Mouse (Mus musculus): ENCODE results near the gene Gkap1. TPM values are rescaled to one million over a fixed set of nuclear protein-coding genes. Genes with fewer than 3 reads are reported as not detected.

Gene Gkap1
- polyA plus RNA-seq, 1 experiment from 2014 or later = 21.3 TPM

GRCm38 (mm10) chr13:58197211-58197610, 78.3 kb downstream of the Gkap1 start:
- Histone ChIP-seq H3K4me2 (ENCODE audit: low read length) (no peak overlapping the region), H3K4me1 (replicated peaks; ENCODE audit: control insufficient read depth, insufficient read depth, low read length) (no peaks in the 10 kb centered on the region), H3K9ac (replicated peaks; ENCODE audit: low read depth, low read length) (no peak overlapping the region), H3K36me3 (ENCODE audit: control insufficient read depth, insufficient read depth) (peaks cover 15% of the 10 kb centered on the region), H3K9me3 (ENCODE audit: control insufficient read depth, low read length) (no peaks in the 10 kb centered on the region), H3K4me3 (replicated peaks; ENCODE audit: low read length) (no peak overlapping the region), H3K27me3 (replicated peaks; ENCODE audit: control insufficient read depth, insufficient read depth, low read length) (no peaks in the 10 kb centered on the region), H3K27ac (ENCODE audit: low read length) (no peak overlapping the region)
- no peak for ATAC-seq
- 76% methylated on average over 3 of the region's 3 CpGs for WGBS

GRCm38 (mm10) chr13:58194908-58195307, 80.6 kb downstream of the Gkap1 start:
- ATAC-seq = no peak
- Histone ChIP-seq H3K9me3 (ENCODE audit: control insufficient read depth, low read length) (no peaks in the 10 kb centered on the region), H3K27me3 (replicated peaks; ENCODE audit: control insufficient read depth, insufficient read depth, low read length) (no peaks in the 10 kb centered on the region), H3K9ac (replicated peaks; ENCODE audit: low read depth, low read length) (no peak overlapping the region), H3K4me3 (replicated peaks; ENCODE audit: low read length) (no peak overlapping the region), H3K27ac (ENCODE audit: low read length) (no peak overlapping the region), H3K4me2 (ENCODE audit: low read length) (no peak overlapping the region), H3K4me1 (replicated peaks; ENCODE audit: control insufficient read depth, insufficient read depth, low read length) (no peaks in the 10 kb centered on the region), H3K36me3 (ENCODE audit: control insufficient read depth, insufficient read depth) (peaks cover 30% of the 10 kb centered on the region)
- 86% methylated on average over 3 of the region's 3 CpGs for WGBS

GRCm38 (mm10) chr13:58193221-58193620, 82.3 kb downstream of the Gkap1 start:
- H3K4me3 ChIP-seq (replicated peaks; ENCODE audit: low read length) = no peak overlapping the region
- H3K36me3 ChIP-seq (ENCODE audit: control insufficient read depth, insufficient read depth) = peaks cover 29% of the 10 kb centered on the region
- H3K4me2 ChIP-seq (ENCODE audit: low read length) = no peak overlapping the region
- H3K27me3 ChIP-seq (replicated peaks; ENCODE audit: control insufficient read depth, insufficient read depth, low read length) = no peaks in the 10 kb centered on the region
- no peak for ATAC-seq
- 96% methylated on average over 3 of the region's 3 CpGs for WGBS
- no peak overlapping the region for H3K27ac ChIP-seq (ENCODE audit: low read length)
- no peaks in the 10 kb centered on the region for H3K4me1 ChIP-seq (replicated peaks; ENCODE audit: control insufficient read depth, insufficient read depth, low read length)
- no peaks in the 10 kb centered on the region for H3K9me3 ChIP-seq (ENCODE audit: control insufficient read depth, low read length)
- H3K9ac ChIP-seq (replicated peaks; ENCODE audit: low read depth, low read length) = no peak overlapping the region

GRCm38 (mm10) chr13:58192146-58192545, 83.4 kb downstream of the Gkap1 start:
- H3K27ac ChIP-seq (ENCODE audit: low read length) = no peak overlapping the region

GRCm38 (mm10) chr13:58191516-58191915, 84.0 kb downstream of the Gkap1 start:
- no peak overlapping the region for H3K9ac ChIP-seq (replicated peaks; ENCODE audit: low read depth, low read length)
- no peaks in the 10 kb centered on the region for H3K27me3 ChIP-seq (replicated peaks; ENCODE audit: control insufficient read depth, insufficient read depth, low read length)
- peaks cover 20% of the 10 kb centered on the region for H3K36me3 ChIP-seq (ENCODE audit: control insufficient read depth, insufficient read depth)
- no peaks in the 10 kb centered on the region for H3K9me3 ChIP-seq (ENCODE audit: control insufficient read depth, low read length)
- no peaks in the 10 kb centered on the region for H3K4me1 ChIP-seq (replicated peaks; ENCODE audit: control insufficient read depth, insufficient read depth, low read length)
- 97% methylated on average over 14 of the region's 14 CpGs for WGBS
- H3K4me2 ChIP-seq (ENCODE audit: low read length) = no peak overlapping the region
- ATAC-seq = no peak
- H3K4me3 ChIP-seq (replicated peaks; ENCODE audit: low read length) = no peak overlapping the region
- no peak overlapping the region for H3K27ac ChIP-seq (ENCODE audit: low read length)

More at GRCm38 (mm10) chr13:58192146-58192545, 83.4 kb downstream of the Gkap1 start:
- Histone ChIP-seq H3K4me1 (replicated peaks; ENCODE audit: control insufficient read depth, insufficient read depth, low read length) (no peaks in the 10 kb centered on the region), H3K9ac (replicated peaks; ENCODE audit: low read depth, low read length) (no peak overlapping the region), H3K36me3 (ENCODE audit: control insufficient read depth, insufficient read depth) (peaks cover 20% of the 10 kb centered on the region), H3K9me3 (ENCODE audit: control insufficient read depth, low read length) (no peaks in the 10 kb centered on the region), H3K4me3 (replicated peaks; ENCODE audit: low read length) (no peak overlapping the region), H3K27me3 (replicated peaks; ENCODE audit: control insufficient read depth, insufficient read depth, low read length) (no peaks in the 10 kb centered on the region), H3K4me2 (ENCODE audit: low read length) (no peak overlapping the region)
- no peak for ATAC-seq
- WGBS = 87% methylated on average over 6 of the region's 6 CpGs

- Histone ChIP-seq H3K4me1 (replicated peaks; ENCODE audit: control insufficient read depth, insufficient read depth, low read length) (0 out of 2 replicates have a peak, but pooled peaks cover 3% of the 10 kb centered on the region), H3K4me3 (replicated peaks; ENCODE audit: low read length) (no peak overlapping the region), H3K27ac (ENCODE audit: low read length) (no peak overlapping the region), H3K36me3 (ENCODE audit: control insufficient read depth, insufficient read depth) (peaks cover 16% of the 10 kb centered on the region), H3K27me3 (replicated peaks; ENCODE audit: control insufficient read depth, insufficient read depth, low read length) (no peaks in the 10 kb centered on the region), H3K9ac (replicated peaks; ENCODE audit: low read depth, low read length) (no peak overlapping the region), H3K9me3 (ENCODE audit: control insufficient read depth, low read length) (no peaks in the 10 kb centered on the region), H3K4me2 (ENCODE audit: low read length) (no peak overlapping the region)
- 68% methylated on average over 5 of the region's 5 CpGs for WGBS
- no peak for ATAC-seq
Measured at GRCm38 (mm10) chr13:58189473-58189872, 86.0 kb downstream of the Gkap1 start.

- Histone ChIP-seq H3K9me3 (ENCODE audit: control insufficient read depth, low read length) (no peaks in the 10 kb centered on the region), H3K36me3 (ENCODE audit: control insufficient read depth, insufficient read depth) (peaks cover 16% of the 10 kb centered on the region), H3K27me3 (replicated peaks; ENCODE audit: control insufficient read depth, insufficient read depth, low read length) (no peaks in the 10 kb centered on the region), H3K9ac (replicated peaks; ENCODE audit: low read depth, low read length) (no peak overlapping the region), H3K4me2 (ENCODE audit: low read length) (no peak overlapping the region), H3K27ac (ENCODE audit: low read length) (no peak overlapping the region), H3K4me1 (replicated peaks; ENCODE audit: control insufficient read depth, insufficient read depth, low read length) (0 out of 2 replicates have a peak, but pooled peaks cover 3% of the 10 kb centered on the region), H3K4me3 (replicated peaks; ENCODE audit: low read length) (no peak overlapping the region)
- 65% methylated on average over 4 of the region's 4 CpGs for WGBS
- ATAC-seq = peak; percentile 45; the same call in 1 of the 2 replicates
Measured at GRCm38 (mm10) chr13:58188412-58188811, 87.1 kb downstream of the Gkap1 start.

- no peak for ATAC-seq
- no peak overlapping the region for H3K4me3 ChIP-seq (replicated peaks; ENCODE audit: low read length)
- H3K27ac ChIP-seq (ENCODE audit: low read length) = no peak overlapping the region
- 0 out of 2 replicates have a peak, but pooled peaks cover 3% of the 10 kb centered on the region for H3K4me1 ChIP-seq (replicated peaks; ENCODE audit: control insufficient read depth, insufficient read depth, low read length)
- no peak overlapping the region for H3K4me2 ChIP-seq (ENCODE audit: low read length)
- WGBS = 96% methylated on average over 3 of the region's 3 CpGs
- no peaks in the 10 kb centered on the region for H3K27me3 ChIP-seq (replicated peaks; ENCODE audit: control insufficient read depth, insufficient read depth, low read length)
- H3K36me3 ChIP-seq (ENCODE audit: control insufficient read depth, insufficient read depth) = peaks cover 17% of the 10 kb centered on the region
- no peaks in the 10 kb centered on the region for H3K9me3 ChIP-seq (ENCODE audit: control insufficient read depth, low read length)
- H3K9ac ChIP-seq (replicated peaks; ENCODE audit: low read depth, low read length) = no peak overlapping the region
Measured at GRCm38 (mm10) chr13:58187751-58188150, 87.7 kb downstream of the Gkap1 start.

GRCm38 (mm10) chr13:58186281-58186680, 89.2 kb downstream of the Gkap1 start:
- 0 out of 2 replicates have a peak, but pooled peaks cover 3% of the 10 kb centered on the region for H3K4me1 ChIP-seq (replicated peaks; ENCODE audit: control insufficient read depth, insufficient read depth, low read length)
- 72% methylated on average over 8 of the region's 8 CpGs for WGBS

GRCm38 (mm10) chr13:58184111-58184510, 91.4 kb downstream of the Gkap1 start:
- Histone ChIP-seq H3K4me3 (replicated peaks; ENCODE audit: low read length) (no peak overlapping the region), H3K9ac (replicated peaks; ENCODE audit: low read depth, low read length) (no peak overlapping the region), H3K4me1 (replicated peaks; ENCODE audit: control insufficient read depth, insufficient read depth, low read length) (0 out of 2 replicates have a peak, but pooled peaks cover 3% of the 10 kb centered on the region), H3K9me3 (ENCODE audit: control insufficient read depth, low read length) (no peaks in the 10 kb centered on the region), H3K4me2 (ENCODE audit: low read length) (no peak overlapping the region), H3K36me3 (ENCODE audit: control insufficient read depth, insufficient read depth) (0 out of 2 replicates have a peak, but pooled peaks cover 3% of the 10 kb centered on the region), H3K27me3 (replicated peaks; ENCODE audit: control insufficient read depth, insufficient read depth, low read length) (no peaks in the 10 kb centered on the region), H3K27ac (ENCODE audit: low read length) (no peak overlapping the region)
- whole genome bisulfite sequencing = 85% methylated on average over 3 of the region's 3 CpGs
- no peak for ATAC-seq

More at GRCm38 (mm10) chr13:58186281-58186680, 89.2 kb downstream of the Gkap1 start:
- Histone ChIP-seq H3K27me3 (replicated peaks; ENCODE audit: control insufficient read depth, insufficient read depth, low read length) (no peaks in the 10 kb centered on the region), H3K4me2 (ENCODE audit: low read length) (no peak overlapping the region), H3K9me3 (ENCODE audit: control insufficient read depth, low read length) (no peaks in the 10 kb centered on the region), H3K27ac (ENCODE audit: low read length) (no peak overlapping the region), H3K9ac (replicated peaks; ENCODE audit: low read depth, low read length) (no peak overlapping the region), H3K36me3 (ENCODE audit: control insufficient read depth, insufficient read depth) (peaks cover 11% of the 10 kb centered on the region), H3K4me3 (replicated peaks; ENCODE audit: low read length) (no peak overlapping the region)
- ATAC-seq = no peak

Measured in forebrain, embryonic 16.5 days (tissue).